ENCODE assay signal across 18 mouse cellular contexts in genomic region chr16:30042859-30043258, GRCm38 (mm10). TPM values are rescaled to one million over a fixed set of nuclear protein-coding genes. Genes with fewer than 3 reads are reported as not detected.
DNase-seq lines count a peak whose midpoint lies in the region; TF ChIP-seq lines count a peak whose summit lies in the region.
"Had no signal": no experiment of that assay in that cellular context is flagged by ENCODE, and none has a peak within 500 bp of the region (broad histone marks: within the 10 kb centered on the region; RNA-seq: fewer than 3 reads in every experiment).

No protein-coding gene starts in this region.

- no peak overlapping the region for H3K27ac ChIP-seq in layer of hippocampus, adult 2 months
- H3K27ac ChIP-seq: embryonic facial prominence, embryonic 12.5 days; hindbrain, embryonic 10.5 days; hindbrain, embryonic 14.5 days; intestine, embryonic 15.5 days had no signal

- H3ac ChIP-seq in myocyte (ENCODE audit: control insufficient read depth, insufficient read length): no peak overlapping the region

- H3K4me2 ChIP-seq in myocyte (ENCODE audit: low read depth): peak overlapping the region; percentile 22
- H3K4me2 ChIP-seq: embryonic facial prominence, embryonic 12.5 days; heart, embryonic 12.5 days; hindbrain, embryonic 14.5 days; intestine, embryonic 15.5 days had no signal

- TF ChIP-seq CTCF in layer of hippocampus, adult 2 months (conservative IDR thresholded peaks at IDR 0.05): no peak

- H3K79me2 ChIP-seq in myocyte (ENCODE audit: control insufficient read depth, insufficient read depth): no peaks in the 10 kb centered on the region

- no peak for TF ChIP-seq POLR2A in myocyte (IDR thresholded peaks at IDR 0.05; ENCODE audit: insufficient read length, low read depth)

- H3K36me3 ChIP-seq in myocyte (ENCODE audit: control insufficient read depth, insufficient read depth): no peaks in the 10 kb centered on the region
- H3K36me3 ChIP-seq: embryonic facial prominence, embryonic 12.5 days; heart, embryonic 12.5 days; hindbrain, embryonic 10.5 days; intestine, embryonic 15.5 days had no signal

- no peak overlapping the region for H3K4me3 ChIP-seq in layer of hippocampus, adult 2 months
- H3K4me3 ChIP-seq in myocyte: no peak overlapping the region
- H3K4me3 ChIP-seq: embryonic facial prominence, embryonic 12.5 days; heart, embryonic 12.5 days; hindbrain, embryonic 10.5 days; intestine, embryonic 15.5 days had no signal

- H3K27me3 ChIP-seq in myocyte (ENCODE audit: control insufficient read depth, insufficient read depth, insufficient read length): no peaks in the 10 kb centered on the region
- H3K27me3 ChIP-seq: embryonic facial prominence, embryonic 12.5 days; intestine, embryonic 15.5 days had no signal

- DNase-seq in adrenal gland, postnatal 14 days: peak; percentile 29
- DNase-seq in adrenal gland, postnatal 25 days: no peak
- peak; percentile 26 to 31 for DNase-seq in layer of hippocampus, adult 2 months (ENCODE audit: low spot score in 2 of 2)
- no peak for DNase-seq in layer of hippocampus, adult 9-10 months (ENCODE audit: low spot score)
- DNase-seq in NIH3T3 (ENCODE audit: low read depth): peak; percentile 56
- DNase-seq in thymus, postnatal 36 days: no peak
- DNase-seq in cerebellum, adult 9-11 months: no peak
- DNase-seq: cerebellum, adult 11 months; cerebellum, adult 8-10 months; cerebellum, postnatal 25 days; gastrocnemius, postnatal 14 days; kidney, adult 18-20 months had no signal

TF ChIP-seq in myocyte, 11 proteins besides CTCF, POLR2A, EP300 and RAD21:
- TF ChIP-seq MAX (IDR thresholded peaks at IDR 0.05; ENCODE audit: low read depth): no peak
- no peak for TF ChIP-seq MYOG (IDR thresholded peaks at IDR 0.05; ENCODE audit: control insufficient read depth in 1 of 3, insufficient read depth in 1 of 3, insufficient read length in 2 of 3, low read depth in 2 of 3)
- no peak for TF ChIP-seq USF1 (IDR thresholded peaks at IDR 0.05; ENCODE audit: low read depth)
- TF ChIP-seq E2F4 (IDR thresholded peaks at IDR 0.05; ENCODE audit: insufficient read depth): no peak
- TF ChIP-seq MYOD1 (IDR thresholded peaks at IDR 0.05; ENCODE audit: control insufficient read depth in 1 of 3, insufficient read length in 2 of 3, low read depth in 2 of 3): no peak
- TF ChIP-seq TCF12 (IDR thresholded peaks at IDR 0.05; ENCODE audit: insufficient read depth, poor library complexity, severe bottlenecking): no peak
- no peak for TF ChIP-seq POLR2AphosphoS2 (IDR thresholded peaks at IDR 0.05; ENCODE audit: insufficient read length, low read depth)

RNA-seq across cellular contexts. Expression of gene Hes1, which starts 21.3 kb away (rescaled TPM):
- total RNA-seq in adrenal gland, postnatal 14 days (2021): 21.0 and 26.6 TPM in 2 replicates
- total RNA-seq in adrenal gland, postnatal 25 days (2021): 32.5 and 34.2 TPM in 2 replicates
- 10 to 100 TPM; 23.3 to 32.7 TPM for total RNA-seq in layer of hippocampus, adult 2 months (2021)
- 35.8 TPM for polyA plus RNA-seq in myocyte (2012; fragmentation: generic; extraction: Trizol)

Comparison
In these comparisons a context has a peak if more than half of its experiments do, and no peak if none do; other contexts are left out.
1. DNase-seq: peak in adrenal gland, postnatal 14 days (single experiment), layer of hippocampus, adult 2 months (2 of 2) and NIH3T3 (single experiment); none in adrenal gland, postnatal 25 days (single experiment), layer of hippocampus, adult 9-10 months (single experiment), thymus, postnatal 36 days (0 of 2) and cerebellum, adult 9-11 months (single experiment).